Mouse (Mus musculus): Measurements from ENCODE around the gene Dalrd3.

- TF ChIP-seq CTCF (IDR thresholded peaks at IDR 0.05; ENCODE audit: borderline replicate concordance, extremely low read depth, insufficient read depth, insufficient read length) (no peak), POLR2A (IDR thresholded peaks at IDR 0.05; ENCODE audit: borderline replicate concordance, extremely low read depth, insufficient read depth, insufficient read length, poor library complexity, severe bottlenecking) (no peak)
Observed at GRCm38 (mm10) chr9:108591462-108591861, 21.8 kb downstream of the Dalrd3 start.
